Mouse (Mus musculus): Measurements from ENCODE around the gene Gpr135.

GRCm38 (mm10) chr12:72053851-72054250 lies 17.1 kb downstream of the Gpr135 start:
- TF ChIP-seq CTCF (IDR thresholded peaks at IDR 0.05; ENCODE audit: low read depth) (no peak), EP300 (IDR thresholded peaks at IDR 0.05; ENCODE audit: low read depth) (no peak)
